Mouse (Mus musculus): ENCODE measurements around the gene Rplp0. TPM values are rescaled to one million over a fixed set of nuclear protein-coding genes. Genes with fewer than 3 reads are reported as not detected.

The Rplp0 gene
- polyA plus RNA-seq, 1 experiment from 2014 or later, result 919 TPM

- ATAC-seq (ENCODE audit: low read depth), result no peak
- H3K4me2 ChIP-seq (ENCODE audit: low read depth, low read length), result 0 out of 2 replicates have a peak overlapping the region, but pooled peaks have one; percentile 30
- no peaks in the 10 kb centered on the region for H3K36me3 ChIP-seq (ENCODE audit: control insufficient read depth, insufficient read depth)
- no peak overlapping the region; the same call in 1 of the 2 replicates for H3K4me3 ChIP-seq (ENCODE audit: low read depth, low read length)
- H3K27ac ChIP-seq (ENCODE audit: low read length), result peak overlapping the region; percentile 65
- peaks cover 73% of the 10 kb centered on the region for H3K4me1 ChIP-seq (ENCODE audit: control insufficient read depth, low read depth, low read length)
- no peaks in the 10 kb centered on the region for H3K9me3 ChIP-seq (replicated peaks; ENCODE audit: control insufficient read depth, low read length)
- 15% methylated on average over 8 of the region's 8 CpGs for WGBS (ENCODE audit: insufficient replicate concordance)
- H3K27me3 ChIP-seq (ENCODE audit: control insufficient read depth, insufficient read depth, low read depth, low read length), result no peaks in the 10 kb centered on the region
- no peak overlapping the region for H3K9ac ChIP-seq (ENCODE audit: low read depth, low read length)
Measured at GRCm38 (mm10) chr5:115534856-115535255, 24.4 kb upstream of the Rplp0 start.

GRCm38 (mm10) chr5:115535635-115536034 is 23.6 kb upstream of the Rplp0 start:
- H3K36me3 ChIP-seq (ENCODE audit: control insufficient read depth, insufficient read depth), result no peaks in the 10 kb centered on the region
- H3K9me3 ChIP-seq (replicated peaks; ENCODE audit: control insufficient read depth, low read length), result no peaks in the 10 kb centered on the region
- H3K4me3 ChIP-seq (ENCODE audit: low read depth, low read length), result no peak overlapping the region
- H3K4me2 ChIP-seq (ENCODE audit: low read depth, low read length), result peak overlapping the region; percentile 10; the same call in 1 of the 2 replicates
- H3K4me1 ChIP-seq (ENCODE audit: control insufficient read depth, low read depth, low read length), result peaks cover 66% of the 10 kb centered on the region
- WGBS (ENCODE audit: insufficient replicate concordance), result 12% methylated on average over 7 of the region's 7 CpGs
- H3K27me3 ChIP-seq (ENCODE audit: control insufficient read depth, insufficient read depth, low read depth, low read length), result no peaks in the 10 kb centered on the region
- ATAC-seq (ENCODE audit: low read depth), result no peak
- no peak overlapping the region; the same call in 1 of the 2 replicates for H3K9ac ChIP-seq (ENCODE audit: low read depth, low read length)
- H3K27ac ChIP-seq (ENCODE audit: low read length), result peak overlapping the region; percentile 65

- H3K4me2 ChIP-seq (ENCODE audit: low read depth, low read length), result peak overlapping the region; percentile 12; the same call in 1 of the 2 replicates
- peaks cover 53% of the 10 kb centered on the region for H3K4me1 ChIP-seq (ENCODE audit: control insufficient read depth, low read depth, low read length)
- no peaks in the 10 kb centered on the region for H3K27me3 ChIP-seq (ENCODE audit: control insufficient read depth, insufficient read depth, low read depth, low read length)
- peak overlapping the region; percentile 18; the same call in 1 of the 2 replicates for H3K27ac ChIP-seq (ENCODE audit: low read length)
- peak overlapping the region; percentile 16; the same call in 1 of the 2 replicates for H3K9ac ChIP-seq (ENCODE audit: low read depth, low read length)
- H3K36me3 ChIP-seq (ENCODE audit: control insufficient read depth, insufficient read depth), result no peaks in the 10 kb centered on the region
- no peak overlapping the region for H3K4me3 ChIP-seq (ENCODE audit: low read depth, low read length)
- WGBS (ENCODE audit: insufficient replicate concordance), result 48% methylated on average over 13 of the region's 13 CpGs
- no peak for ATAC-seq (ENCODE audit: low read depth)
- no peaks in the 10 kb centered on the region for H3K9me3 ChIP-seq (replicated peaks; ENCODE audit: control insufficient read depth, low read length)
Measured at GRCm38 (mm10) chr5:115538017-115538692, 21.1 kb upstream of the Rplp0 start.

DNA sequence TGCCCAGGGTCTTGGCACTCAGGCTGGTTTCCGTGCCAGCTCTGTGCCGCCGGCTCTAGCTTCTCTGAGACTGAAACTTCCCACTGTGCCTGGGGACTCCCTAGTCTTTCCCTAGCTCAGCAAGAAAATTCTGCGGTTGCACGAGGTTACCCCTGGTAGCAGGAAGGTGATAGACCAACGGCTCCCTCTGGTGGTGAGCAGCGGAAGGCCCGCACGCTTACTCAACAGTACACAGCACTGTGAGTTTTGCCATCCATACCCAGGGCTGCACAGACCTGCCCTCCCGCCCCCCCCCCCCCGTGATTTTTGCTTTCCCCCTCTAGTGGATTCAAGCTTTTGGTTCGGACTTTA is 20.6 kb upstream of the Rplp0 start:
- H3K4me1 ChIP-seq (ENCODE audit: control insufficient read depth, low read depth, low read length), result peaks cover 55% of the 10 kb centered on the region
- H3K27me3 ChIP-seq (ENCODE audit: control insufficient read depth, insufficient read depth, low read depth, low read length), result no peaks in the 10 kb centered on the region
- H3K4me2 ChIP-seq (ENCODE audit: low read depth, low read length), result peak overlapping the region; percentile 12; the same call in 1 of the 2 replicates
- peak; percentile 42 for ATAC-seq (ENCODE audit: low read depth)
- peak overlapping the region; percentile 16; the same call in 1 of the 2 replicates for H3K9ac ChIP-seq (ENCODE audit: low read depth, low read length)
- H3K9me3 ChIP-seq (replicated peaks; ENCODE audit: control insufficient read depth, low read length), result no peaks in the 10 kb centered on the region
- no peaks in the 10 kb centered on the region for H3K36me3 ChIP-seq (ENCODE audit: control insufficient read depth, insufficient read depth)
- H3K4me3 ChIP-seq (ENCODE audit: low read depth, low read length), result no peak overlapping the region
- peak overlapping the region; percentile 18; the same call in 1 of the 2 replicates for H3K27ac ChIP-seq (ENCODE audit: low read length)
- under 1% methylated on average over 12 of the region's 12 CpGs for WGBS (ENCODE audit: insufficient replicate concordance)

GRCm38 (mm10) chr5:115542635-115543384 is 16.5 kb upstream of the Rplp0 start:
- H3K36me3 ChIP-seq (ENCODE audit: control insufficient read depth, insufficient read depth), result peaks cover 3% of the 10 kb centered on the region
- H3K4me3 ChIP-seq (ENCODE audit: low read depth, low read length), result peak overlapping the region; percentile 39
- peak overlapping the region; percentile 90 for H3K27ac ChIP-seq (ENCODE audit: low read length)
- H3K4me2 ChIP-seq (ENCODE audit: low read depth, low read length), result peak overlapping the region; percentile 52
- peaks cover 37% of the 10 kb centered on the region for H3K4me1 ChIP-seq (ENCODE audit: control insufficient read depth, low read depth, low read length)
- H3K9ac ChIP-seq (ENCODE audit: low read depth, low read length), result peak overlapping the region; percentile 48
- ATAC-seq (ENCODE audit: low read depth), result peak; percentile 30
- 15% methylated on average over 19 of the region's 19 CpGs for WGBS (ENCODE audit: insufficient replicate concordance)
- no peaks in the 10 kb centered on the region for H3K9me3 ChIP-seq (replicated peaks; ENCODE audit: control insufficient read depth, low read length)
- H3K27me3 ChIP-seq (ENCODE audit: control insufficient read depth, insufficient read depth, low read depth, low read length), result no peaks in the 10 kb centered on the region

GRCm38 (mm10) chr5:115543509-115544253 is 15.6 kb upstream of the Rplp0 start:
- WGBS (ENCODE audit: insufficient replicate concordance), result 36% methylated on average over 17 of the region's 17 CpGs
- no peaks in the 10 kb centered on the region for H3K27me3 ChIP-seq (ENCODE audit: control insufficient read depth, insufficient read depth, low read depth, low read length)
- no peaks in the 10 kb centered on the region for H3K9me3 ChIP-seq (replicated peaks; ENCODE audit: control insufficient read depth, low read length)
- H3K27ac ChIP-seq (ENCODE audit: low read length), result peak overlapping the region; percentile 90
- H3K9ac ChIP-seq (ENCODE audit: low read depth, low read length), result peak overlapping the region; percentile 36; the same call in 1 of the 2 replicates
- H3K4me1 ChIP-seq (ENCODE audit: control insufficient read depth, low read depth, low read length), result peaks cover 28% of the 10 kb centered on the region
- H3K4me3 ChIP-seq (ENCODE audit: low read depth, low read length), result peak overlapping the region; percentile 39
- H3K36me3 ChIP-seq (ENCODE audit: control insufficient read depth, insufficient read depth), result peaks cover 3% of the 10 kb centered on the region
- peak overlapping the region; percentile 52 for H3K4me2 ChIP-seq (ENCODE audit: low read depth, low read length)
- ATAC-seq (ENCODE audit: low read depth), result peak; percentile 84

DNA sequence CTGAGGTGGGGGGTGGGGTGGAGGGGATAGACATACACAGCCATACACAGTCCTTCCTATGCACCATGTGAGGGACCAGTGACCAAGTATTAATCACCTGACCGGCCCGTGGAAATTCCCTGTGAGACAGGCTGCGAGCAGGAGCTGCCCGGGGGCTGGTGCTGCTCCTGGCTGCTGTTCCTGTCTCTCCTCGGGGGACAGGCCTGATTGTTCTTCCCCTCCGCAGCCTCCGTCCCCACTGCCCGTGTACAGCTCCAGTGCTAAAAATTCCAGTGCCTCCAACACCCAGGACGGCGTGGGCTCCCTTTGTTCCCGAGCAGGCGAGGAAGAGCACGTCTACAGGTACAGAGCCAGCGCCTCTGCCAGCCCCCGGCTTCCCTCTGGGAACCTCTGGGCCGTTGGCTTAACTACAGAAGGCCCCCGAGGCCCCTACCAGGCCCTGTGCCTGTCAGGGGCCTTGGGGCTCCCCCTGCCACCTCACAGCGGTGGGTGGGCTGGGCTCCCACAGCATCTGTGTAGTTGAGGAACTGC is 14.5 kb upstream of the Rplp0 start:
- no peak overlapping the region for H3K27ac ChIP-seq (ENCODE audit: low read length)
- no peak overlapping the region for H3K9ac ChIP-seq (ENCODE audit: low read depth, low read length)
- WGBS (ENCODE audit: insufficient replicate concordance), result 51% methylated on average over 18 of the region's 18 CpGs
- H3K4me1 ChIP-seq (ENCODE audit: control insufficient read depth, low read depth, low read length), result peaks cover 24% of the 10 kb centered on the region
- no peak overlapping the region for H3K4me3 ChIP-seq (ENCODE audit: low read depth, low read length)
- H3K4me2 ChIP-seq (ENCODE audit: low read depth, low read length), result peak overlapping the region; percentile 52; the same call in 1 of the 2 replicates
- H3K36me3 ChIP-seq (ENCODE audit: control insufficient read depth, insufficient read depth), result peaks cover 3% of the 10 kb centered on the region
- ATAC-seq (ENCODE audit: low read depth), result no peak
- H3K27me3 ChIP-seq (ENCODE audit: control insufficient read depth, insufficient read depth, low read depth, low read length), result no peaks in the 10 kb centered on the region
- H3K9me3 ChIP-seq (replicated peaks; ENCODE audit: control insufficient read depth, low read length), result no peaks in the 10 kb centered on the region

DNA sequence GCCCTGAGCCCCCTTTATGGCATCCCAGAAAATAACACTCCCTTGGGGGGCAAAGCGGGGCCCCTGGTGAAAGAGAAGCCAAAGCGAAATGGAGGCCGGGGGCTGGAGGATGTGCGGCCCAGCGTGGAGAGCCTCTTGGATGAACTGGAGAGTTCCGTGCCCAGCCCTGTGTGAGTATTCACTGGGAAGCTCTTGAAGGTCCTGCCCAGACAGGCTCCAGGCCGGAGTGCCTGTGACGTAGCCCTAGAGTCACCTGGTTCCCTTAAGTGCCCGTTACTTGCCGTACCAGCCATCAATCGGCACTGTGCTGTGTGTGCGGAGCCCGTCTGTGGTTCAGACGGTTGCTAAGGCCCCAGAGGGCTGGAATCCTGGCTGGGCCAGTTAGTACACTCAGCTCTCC is 13.6 kb upstream of the Rplp0 start:
- 87% methylated on average over 14 of the region's 14 CpGs for WGBS (ENCODE audit: insufficient replicate concordance)
- no peak for ATAC-seq (ENCODE audit: low read depth)
- Histone ChIP-seq H3K4me3 (ENCODE audit: low read depth, low read length) (no peak overlapping the region), H3K4me2 (ENCODE audit: low read depth, low read length) (no peak overlapping the region), H3K9me3 (replicated peaks; ENCODE audit: control insufficient read depth, low read length) (no peaks in the 10 kb centered on the region), H3K4me1 (ENCODE audit: control insufficient read depth, low read depth, low read length) (peaks cover 24% of the 10 kb centered on the region), H3K36me3 (ENCODE audit: control insufficient read depth, insufficient read depth) (peaks cover 3% of the 10 kb centered on the region), H3K27ac (ENCODE audit: low read length) (no peak overlapping the region), H3K27me3 (ENCODE audit: control insufficient read depth, insufficient read depth, low read depth, low read length) (no peaks in the 10 kb centered on the region), H3K9ac (ENCODE audit: low read depth, low read length) (no peak overlapping the region)

Data from liver, embryonic 16.5 days (tissue).